12 mouse cellular contexts compared by ENCODE assay signal in the genomic region with DNA sequence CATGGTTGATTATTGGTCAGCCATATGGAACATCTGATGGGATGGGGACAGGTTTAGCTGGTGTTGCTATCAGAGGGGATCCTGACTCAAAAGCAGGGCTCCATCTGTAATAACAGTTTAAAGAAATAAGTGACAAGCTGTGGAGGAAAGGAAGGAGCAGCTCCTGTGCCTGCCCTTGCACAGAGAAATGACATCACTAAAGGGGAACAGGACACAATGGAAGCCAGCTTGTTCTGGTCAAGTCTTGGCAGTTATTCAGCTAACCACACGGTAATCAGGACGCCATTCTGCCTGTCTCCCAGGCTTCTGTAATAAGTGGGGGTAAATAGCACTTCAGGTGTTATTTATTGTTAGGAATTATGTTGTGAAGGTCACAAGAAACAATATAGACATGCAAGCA.
"Had no signal": no experiment of that assay in that cellular context is flagged by ENCODE, and none has a peak within 500 bp of the region (broad histone marks: within the 10 kb centered on the region; RNA-seq: fewer than 3 reads in every experiment).

No protein-coding gene starts in this region.

- H3K9ac ChIP-seq: liver, postnatal 0 days; lung, embryonic 15.5 days; midbrain, embryonic 13.5 days; midbrain, embryonic 15.5 days; neural tube, embryonic 12.5 days; stomach, embryonic 15.5 days had no signal

- H3K4me3 ChIP-seq: lung, embryonic 15.5 days; megakaryocyte, embryonic 14.5 days; midbrain, embryonic 13.5 days; midbrain, embryonic 15.5 days; neural tube, embryonic 12.5 days; stomach, embryonic 15.5 days had no signal

- ATAC-seq: liver, postnatal 0 days had no signal

- DNase-seq: liver, postnatal 0 days; thymus, adult 2 months; thymus, postnatal 25 days had no signal

- H3K4me1 ChIP-seq: lung, embryonic 15.5 days; megakaryocyte, embryonic 14.5 days; midbrain, embryonic 13.5 days; midbrain, embryonic 15.5 days; neural tube, embryonic 12.5 days; stomach, embryonic 15.5 days had no signal

- H3K27me3 ChIP-seq: lung, embryonic 15.5 days; megakaryocyte, embryonic 14.5 days; midbrain, embryonic 13.5 days; midbrain, embryonic 15.5 days; neural tube, embryonic 12.5 days; stomach, embryonic 15.5 days had no signal

- H3K9me3 ChIP-seq: lung, embryonic 15.5 days; megakaryocyte, embryonic 14.5 days; midbrain, embryonic 13.5 days; midbrain, embryonic 15.5 days; neural tube, embryonic 12.5 days; stomach, embryonic 15.5 days had no signal

- H3K36me3 ChIP-seq: lung, embryonic 15.5 days; midbrain, embryonic 13.5 days; midbrain, embryonic 15.5 days; neural tube, embryonic 12.5 days; stomach, embryonic 15.5 days had no signal

- H3K27ac ChIP-seq: lung, embryonic 15.5 days; macrophage; midbrain, embryonic 13.5 days; midbrain, embryonic 15.5 days; neural tube, embryonic 12.5 days; stomach, embryonic 15.5 days; stomach, postnatal 0 days had no signal

- H3K4me2 ChIP-seq: lung, embryonic 15.5 days; midbrain, embryonic 11.5 days; midbrain, embryonic 13.5 days; midbrain, embryonic 15.5 days; neural tube, embryonic 12.5 days; stomach, embryonic 15.5 days had no signal
